Mouse (Mus musculus) forebrain, embryonic 16.5 days (tissue): Measurements from ENCODE around the gene Mbtps1. TPM values are rescaled to one million over a fixed set of nuclear protein-coding genes. Genes with fewer than 3 reads are reported as not detected.

ENCODE experiments used
- ATAC-seq: fragments of 200-750 bp; cut with Nextera tagmentation; 2 replicates; pipeline ENCODE4 v1.8.0; 2017; ENCODE audit warnings: mild to moderate bottlenecking, moderate library complexity
- H3K27ac ChIP-seq: fragments of 300-500 bp; sonication (generic); 2 replicates; pipeline ENCODE4 v1.5.1; 2014; ENCODE audit warnings: low read length, control low read depth
- H3K27me3 ChIP-seq: fragments of 300-500 bp; sonication (generic); replicated peaks from 2 replicates; pipeline ENCODE4 v1.6.1; 2014; ENCODE audit warnings: low read length; ENCODE audit not compliant: control insufficient read depth, insufficient read depth
- H3K36me3 ChIP-seq: fragments of 300-500 bp; sonication (generic); 2 replicates; pipeline ENCODE4 v1.6.1; 2014; ENCODE audit not compliant: control insufficient read depth, insufficient read depth
- H3K4me1 ChIP-seq: fragments of 300-500 bp; sonication (generic); replicated peaks from 2 replicates; pipeline ENCODE4 v1.6.1; 2014; ENCODE audit warnings: low read length; ENCODE audit not compliant: control insufficient read depth, insufficient read depth
- H3K4me2 ChIP-seq: fragments of 300-500 bp; sonication (generic); 2 replicates; pipeline ENCODE4 v1.6.1; 2014; ENCODE audit warnings: mild to moderate bottlenecking, low read length, control low read depth
- H3K4me3 ChIP-seq: fragments of 300-500 bp; sonication (generic); replicated peaks from 2 replicates; pipeline ENCODE4 v1.5.1; 2014; ENCODE audit warnings: mild to moderate bottlenecking, low read length, control low read depth
- H3K9ac ChIP-seq: fragments of 300-500 bp; sonication (generic); replicated peaks from 2 replicates; pipeline ENCODE4 v1.6.1; 2014; ENCODE audit warnings: low read depth, low read length, control low read depth
- H3K9me3 ChIP-seq: fragments of 300-500 bp; sonication (generic); 2 replicates; pipeline ENCODE4 v1.6.1; 2016; ENCODE audit warnings: low read length; ENCODE audit not compliant: control insufficient read depth
- WGBS: fragments of 180-500 bp; shearing (Covaris S2); extraction: QIAGEN DNeasy Blood & Tissue Kit; methylation state at CpG from one replicate; pipeline ENCODE4 v1.1.7; 2014; 5-methylcytosine and 5-hydroxymethylcytosine counted together
- polyA plus RNA-seq: library from polyadenylated mRNA; unstranded; fragments of >200 nt; fragmentation: Nextera tagmentation; extraction: Ambion mirVana; gene quantifications from 2 replicates; pipeline ENCODE4 v1.2.1, GENCODE M21; 2015

The Mbtps1 gene
- polyA plus RNA-seq, 1 experiment from 2014 or later, result 66.6 TPM

GRCm38 (mm10) chr8:119547019-119547691 is 11.4 kb downstream of the Mbtps1 start:
- Histone ChIP-seq H3K27me3 (no peaks in the 10 kb centered on the region), H3K4me3 (no peak overlapping the region), H3K27ac (no peak overlapping the region), H3K9me3 (no peaks in the 10 kb centered on the region), H3K4me2 (no peak overlapping the region), H3K9ac (no peak overlapping the region), H3K4me1 (no peaks in the 10 kb centered on the region), H3K36me3 (peaks cover 13% of the 10 kb centered on the region)
- no peak for ATAC-seq
- WGBS, result 90% methylated on average over 18 of the region's 18 CpGs

DNA sequence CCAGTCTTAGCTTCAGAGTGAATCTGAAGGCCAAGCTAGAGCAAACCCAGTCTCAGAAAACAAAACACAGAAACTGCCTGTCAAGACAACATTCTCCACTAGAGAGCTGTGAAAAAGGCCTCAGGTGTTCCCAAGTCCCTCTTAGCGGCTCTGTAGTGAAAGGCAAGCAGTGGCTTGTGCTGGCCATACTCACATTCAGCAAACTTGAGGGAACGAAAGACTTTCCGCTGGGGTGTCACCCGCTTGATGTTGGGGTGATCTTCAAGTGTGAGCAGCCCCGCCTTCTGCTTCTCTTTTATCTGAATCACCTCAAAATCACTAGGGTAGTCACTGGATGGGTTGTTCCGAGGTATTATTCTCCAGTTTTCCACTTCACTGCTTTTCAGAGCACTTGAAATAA is 12.7 kb downstream of the Mbtps1 start:
- no peaks in the 10 kb centered on the region for H3K9me3 ChIP-seq
- peaks cover 23% of the 10 kb centered on the region for H3K36me3 ChIP-seq
- no peaks in the 10 kb centered on the region for H3K27me3 ChIP-seq
- no peak for ATAC-seq
- WGBS, result 87% methylated on average over 6 of the region's 6 CpGs
- H3K4me2 ChIP-seq, result no peak overlapping the region
- no peaks in the 10 kb centered on the region for H3K4me1 ChIP-seq
- H3K4me3 ChIP-seq, result no peak overlapping the region
- no peak overlapping the region for H3K27ac ChIP-seq
- no peak overlapping the region for H3K9ac ChIP-seq

DNA sequence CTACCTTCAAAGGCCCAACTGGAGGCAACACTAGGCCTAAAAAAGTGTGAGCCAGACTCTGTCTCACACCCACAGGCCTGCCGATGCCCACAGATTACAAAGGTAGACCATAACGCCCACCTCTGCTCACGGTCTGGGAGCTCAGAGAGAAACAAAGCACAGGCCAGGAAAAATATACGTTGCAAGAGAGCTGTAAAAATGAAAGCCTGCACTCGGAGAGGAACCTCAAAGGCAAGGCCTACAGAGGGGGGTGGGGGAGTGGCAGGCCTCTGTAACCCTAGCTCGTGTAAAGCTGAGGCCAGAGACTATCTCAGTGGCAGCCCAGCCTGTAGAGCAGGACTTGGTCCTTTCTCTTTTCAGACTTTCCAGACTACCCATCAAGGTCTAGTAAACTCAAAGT is 13.4 kb downstream of the Mbtps1 start:
- peaks cover 27% of the 10 kb centered on the region for H3K36me3 ChIP-seq
- no peak overlapping the region for H3K4me2 ChIP-seq
- no peaks in the 10 kb centered on the region for H3K9me3 ChIP-seq
- no peak overlapping the region for H3K9ac ChIP-seq
- WGBS, result 79% methylated on average over 6 of the region's 6 CpGs
- H3K4me3 ChIP-seq, result no peak overlapping the region
- H3K4me1 ChIP-seq, result no peaks in the 10 kb centered on the region
- H3K27ac ChIP-seq, result no peak overlapping the region
- no peaks in the 10 kb centered on the region for H3K27me3 ChIP-seq
- no peak for ATAC-seq

DNA sequence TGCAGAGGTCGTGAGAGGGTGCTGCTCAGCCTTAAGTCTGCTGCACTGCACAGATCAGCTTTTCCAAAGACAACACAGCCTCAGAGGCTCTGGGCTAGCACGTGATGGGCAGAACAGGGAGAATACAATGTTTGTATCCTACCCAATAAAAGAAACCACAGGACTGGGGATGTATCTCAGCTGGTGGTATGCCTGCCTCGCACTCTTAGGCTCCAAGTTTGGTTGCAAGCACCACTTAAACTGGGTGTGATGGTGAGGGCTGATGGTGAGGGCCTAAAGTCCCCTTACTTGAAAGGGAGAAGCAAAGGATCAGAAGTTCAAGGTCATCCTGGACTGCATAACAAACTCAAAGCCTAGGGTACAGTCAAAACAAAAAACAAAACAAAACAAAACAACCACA is 13.9 kb downstream of the Mbtps1 start:
- WGBS, result 82% methylated on average over 3 of the region's 3 CpGs

GRCm38 (mm10) chr8:119531973-119532372 is 26.6 kb downstream of the Mbtps1 start:
- H3K27ac ChIP-seq, result no peak overlapping the region
- 94% methylated on average over 9 of the region's 9 CpGs for WGBS
- H3K36me3 ChIP-seq, result peaks cover 60% of the 10 kb centered on the region
- no peak overlapping the region for H3K4me2 ChIP-seq
- H3K9ac ChIP-seq, result no peak overlapping the region
- H3K9me3 ChIP-seq, result no peaks in the 10 kb centered on the region
- no peak for ATAC-seq
- peaks cover 3% of the 10 kb centered on the region; the same call in 1 of the 2 replicates for H3K4me1 ChIP-seq
- no peaks in the 10 kb centered on the region for H3K27me3 ChIP-seq
- H3K4me3 ChIP-seq, result no peak overlapping the region

More for the DNA sequence above, 13.9 kb downstream of the Mbtps1 start:
- no peak for ATAC-seq
- no peak overlapping the region for H3K4me3 ChIP-seq
- H3K27ac ChIP-seq, result no peak overlapping the region
- H3K27me3 ChIP-seq, result no peaks in the 10 kb centered on the region
- H3K4me2 ChIP-seq, result no peak overlapping the region
- no peaks in the 10 kb centered on the region for H3K4me1 ChIP-seq
- H3K36me3 ChIP-seq, result peaks cover 32% of the 10 kb centered on the region
- H3K9me3 ChIP-seq, result no peaks in the 10 kb centered on the region
- no peak overlapping the region for H3K9ac ChIP-seq

- Histone ChIP-seq H3K4me2 (no peak overlapping the region), H3K27ac (no peak overlapping the region), H3K27me3 (no peaks in the 10 kb centered on the region), H3K4me1 (peaks cover 3% of the 10 kb centered on the region; the same call in 1 of the 2 replicates), H3K36me3 (peaks cover 57% of the 10 kb centered on the region), H3K4me3 (no peak overlapping the region), H3K9me3 (no peaks in the 10 kb centered on the region), H3K9ac (no peak overlapping the region)
- 97% methylated on average over 3 of the region's 3 CpGs for WGBS
- ATAC-seq, result no peak
Measured at GRCm38 (mm10) chr8:119531397-119531796, 27.1 kb downstream of the Mbtps1 start.

DNA sequence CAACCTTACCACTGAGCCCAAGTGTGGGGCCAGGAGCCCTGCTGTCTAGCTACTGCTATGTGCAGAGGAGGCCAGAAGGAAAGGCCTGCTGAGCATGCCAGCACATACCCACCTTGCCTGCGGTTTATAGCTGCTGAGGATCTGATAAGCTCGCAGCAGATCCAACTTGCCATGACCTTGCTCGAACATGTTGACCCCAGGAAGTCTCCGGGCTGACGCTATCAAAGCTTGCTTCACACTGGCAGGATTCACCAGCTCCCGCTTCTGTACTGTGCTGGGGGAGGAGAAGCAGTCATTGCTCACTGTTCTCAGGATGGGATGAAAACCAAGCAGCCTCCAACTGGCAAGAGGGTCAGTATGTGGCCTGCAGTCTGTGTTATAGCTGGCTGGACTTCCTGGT is 27.6 kb downstream of the Mbtps1 start:
- whole genome bisulfite sequencing, result 94% methylated on average over 6 of the region's 6 CpGs

GRCm38 (mm10) chr8:119528762-119529161 is 29.8 kb downstream of the Mbtps1 start:
- Histone ChIP-seq H3K27ac (no peak overlapping the region), H3K9me3 (no peaks in the 10 kb centered on the region), H3K4me1 (no peaks in the 10 kb centered on the region), H3K27me3 (no peaks in the 10 kb centered on the region), H3K9ac (no peak overlapping the region), H3K4me2 (no peak overlapping the region), H3K36me3 (peaks cover 53% of the 10 kb centered on the region), H3K4me3 (no peak overlapping the region)
- no peak for ATAC-seq
- 91% methylated on average over 7 of the region's 7 CpGs for WGBS

More for the DNA sequence above, 27.6 kb downstream of the Mbtps1 start:
- Histone ChIP-seq H3K36me3 (peaks cover 54% of the 10 kb centered on the region), H3K27ac (no peak overlapping the region), H3K4me2 (no peak overlapping the region), H3K9ac (no peak overlapping the region), H3K4me3 (no peak overlapping the region), H3K4me1 (peaks cover 3% of the 10 kb centered on the region; the same call in 1 of the 2 replicates), H3K9me3 (no peaks in the 10 kb centered on the region), H3K27me3 (no peaks in the 10 kb centered on the region)
- ATAC-seq, result no peak

GRCm38 (mm10) chr8:119520102-119520501 is 38.4 kb downstream of the Mbtps1 start:
- H3K27ac ChIP-seq, result no peak overlapping the region
- no peak for ATAC-seq
- H3K4me2 ChIP-seq, result no peak overlapping the region
- no peak overlapping the region for H3K4me3 ChIP-seq
- H3K36me3 ChIP-seq, result peaks cover 31% of the 10 kb centered on the region
- WGBS, result 72% methylated on average over 7 of the region's 7 CpGs
- no peaks in the 10 kb centered on the region for H3K27me3 ChIP-seq
- H3K9me3 ChIP-seq, result no peaks in the 10 kb centered on the region
- no peaks in the 10 kb centered on the region for H3K4me1 ChIP-seq
- H3K9ac ChIP-seq, result no peak overlapping the region

GRCm38 (mm10) chr8:119516674-119517073 is 41.9 kb downstream of the Mbtps1 start:
- H3K36me3 ChIP-seq, result peaks cover 30% of the 10 kb centered on the region
- H3K27me3 ChIP-seq, result no peaks in the 10 kb centered on the region
- H3K27ac ChIP-seq, result no peak overlapping the region
- ATAC-seq, result no peak
- H3K4me1 ChIP-seq, result no peaks in the 10 kb centered on the region
- WGBS, result 43% methylated on average over 5 of the region's 5 CpGs
- no peak overlapping the region for H3K9ac ChIP-seq
- H3K4me3 ChIP-seq, result no peak overlapping the region
- no peak overlapping the region for H3K4me2 ChIP-seq
- H3K9me3 ChIP-seq, result no peaks in the 10 kb centered on the region
